Mouse (Mus musculus): Measurements from ENCODE around the gene Zc3h10.
"Not testable (repeated sequence)": the region's sequence is repeated elsewhere in the genome, so short reads cannot be mapped to it uniquely, and the experiment has no call there.

The Zc3h10 gene

GRCm38 (mm10) chr10:128496509-128497077 is 51.0 kb downstream of the Zc3h10 start:
- no peak for DNase-seq (ENCODE audit: low spot score in 2 of 2)

- no peak for DNase-seq (ENCODE audit: low spot score in 2 of 2)
Observed at GRCm38 (mm10) chr10:128495903-128496302, 51.7 kb downstream of the Zc3h10 start.

- no peak for DNase-seq (ENCODE audit: low spot score in 2 of 2)
Observed at GRCm38 (mm10) chr10:128495270-128495669, 52.3 kb downstream of the Zc3h10 start.

GRCm38 (mm10) chr10:128494667-128495245 is 52.8 kb downstream of the Zc3h10 start:
- no peak for DNase-seq (ENCODE audit: low spot score in 2 of 2)

GRCm38 (mm10) chr10:128493695-128494666 is 53.6 kb downstream of the Zc3h10 start, which contains the start of gene Myl6:
TSS of gene Myl6 (minus strand) at chr10:128494145.
- DNase-seq (ENCODE audit: low spot score in 2 of 2): peak; percentile 98 to 99

GRCm38 (mm10) chr10:128493319-128493694 is 54.3 kb downstream of the Zc3h10 start:
- peak in 1 of 2 experiments; percentile 26 for DNase-seq (ENCODE audit: low spot score in 2 of 2)

GRCm38 (mm10) chr10:128492633-128493311 is 54.8 kb downstream of the Zc3h10 start:
- peak; percentile 70 to 71 for DNase-seq (ENCODE audit: low spot score in 2 of 2)

GRCm38 (mm10) chr10:128492051-128492450 is 55.5 kb downstream of the Zc3h10 start:
- not testable (repeated sequence) for DNase-seq (ENCODE audit: low spot score in 2 of 2)

Data from right cerebral cortex, adult 2 months (tissue).